Mouse (Mus musculus) forebrain, embryonic 15.5 days (tissue): ENCODE measurements around the gene Slc26a9. TPM values are rescaled to one million over a fixed set of nuclear protein-coding genes. Genes with fewer than 3 reads are reported as not detected.
A peak's percentile ranks its signal among the peaks of the same experiment; 100 is the strongest.
"Not testable (repeated sequence)": the region's sequence is repeated elsewhere in the genome, so short reads cannot be mapped to it uniquely, and the experiment has no call there.

ENCODE experiments used
- ATAC-seq: fragments of 200-750 bp; cut with Nextera tagmentation; replicated peaks from 2 replicates; pipeline ENCODE4 v1.8.0; 2017; ENCODE audit warnings: mild to moderate bottlenecking, moderate TSS enrichment, moderate library complexity
- H3K27ac ChIP-seq: fragments of 300-500 bp; sonication (generic); replicated peaks from 2 replicates; pipeline ENCODE4 v1.5.1; 2015; ENCODE audit warnings: mild to moderate bottlenecking, inconsistent platforms
- H3K27me3 ChIP-seq: fragments of 300-500 bp; sonication (generic); 2 replicates; pipeline ENCODE4 v1.6.1; 2015; ENCODE audit warnings: inconsistent platforms
- H3K36me3 ChIP-seq: fragments of 300-500 bp; sonication (generic); 2 replicates; pipeline ENCODE4 v1.6.1; 2015; ENCODE audit warnings: mild to moderate bottlenecking, inconsistent platforms
- H3K4me1 ChIP-seq: fragments of 300-500 bp; sonication (generic); 2 replicates; pipeline ENCODE4 v1.6.1; 2015; ENCODE audit warnings: inconsistent platforms
- H3K4me2 ChIP-seq: fragments of 300-500 bp; sonication (generic); replicated peaks from 2 replicates; pipeline ENCODE4 v1.6.1; 2015; ENCODE audit warnings: mild to moderate bottlenecking, inconsistent platforms
- H3K4me3 ChIP-seq: fragments of 300-500 bp; sonication (generic); 2 replicates; pipeline ENCODE4 v1.5.1; 2015; ENCODE audit warnings: mild to moderate bottlenecking, inconsistent platforms
- H3K9ac ChIP-seq: fragments of 300-500 bp; sonication (generic); replicated peaks from 2 replicates; pipeline ENCODE4 v1.6.1; 2015; ENCODE audit warnings: mild to moderate bottlenecking, inconsistent platforms
- H3K9me3 ChIP-seq: fragments of 300-500 bp; sonication (generic); 2 replicates; pipeline ENCODE4 v1.6.1; 2016; ENCODE audit warnings: inconsistent platforms
- WGBS: fragments of 180-500 bp; shearing (Covaris S2); methylation state at CpG from one replicate; pipeline ENCODE4 v1.1.7; 2015; ENCODE audit warnings: mixed read lengths; 5-methylcytosine and 5-hydroxymethylcytosine counted together
- polyA plus RNA-seq: library from polyadenylated mRNA; unstranded; fragments of >200 nt; fragmentation: Nextera tagmentation; extraction: Ambion mirVana; gene quantifications from 2 replicates; pipeline ENCODE4 v1.2.1, GENCODE M21; 2015

The Slc26a9 gene
- polyA plus RNA-seq, 1 experiment from 2014 or later, result 0.09 TPM

GRCm38 (mm10) chr1:131816886-131817285, 73.1 kb downstream of the Slc26a9 start:
- H3K9ac ChIP-seq, result no peak overlapping the region
- no peak overlapping the region for H3K27ac ChIP-seq
- H3K27me3 ChIP-seq, result no peaks in the 10 kb centered on the region
- WGBS, result 74% methylated on average over 6 of the region's 6 CpGs
- H3K9me3 ChIP-seq, result no peaks in the 10 kb centered on the region
- no peaks in the 10 kb centered on the region for H3K36me3 ChIP-seq
- peaks cover 12% of the 10 kb centered on the region for H3K4me1 ChIP-seq
- H3K4me3 ChIP-seq, result no peak overlapping the region
- no peak overlapping the region for H3K4me2 ChIP-seq
- no peak for ATAC-seq

DNA sequence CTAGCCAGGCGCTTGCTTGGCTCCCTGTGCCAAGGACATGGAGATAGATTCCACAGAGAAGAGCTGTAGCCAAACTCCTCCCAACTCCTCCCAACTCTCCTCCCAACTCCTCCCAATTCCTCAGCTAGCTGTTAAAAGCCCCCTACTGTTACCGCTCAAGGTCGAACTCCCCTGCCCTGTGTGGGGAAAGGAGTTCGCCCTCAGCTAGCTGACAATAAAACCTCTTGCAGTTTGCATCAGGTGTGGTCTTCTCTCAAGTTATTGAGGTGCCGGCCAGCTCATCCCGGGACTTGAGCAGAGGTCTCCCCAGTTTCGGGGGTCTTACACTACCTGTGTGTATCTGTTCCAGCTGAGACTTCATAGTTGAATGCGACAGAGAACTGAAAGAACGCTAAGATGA, 76.5 kb downstream of the Slc26a9 start:
- H3K36me3 ChIP-seq, H3K4me3 ChIP-seq, H3K27me3 ChIP-seq, H3K4me2 ChIP-seq, H3K9ac ChIP-seq, H3K9me3 ChIP-seq: not testable (repeated sequence)
- peaks cover 12% of the 10 kb centered on the region for H3K4me1 ChIP-seq
- 59% methylated on average over 9 of the region's 9 CpGs for WGBS
- peak; percentile 20; the same call in 1 of the 2 replicates for ATAC-seq
- peak overlapping the region; percentile 70 for H3K27ac ChIP-seq

GRCm38 (mm10) chr1:131820887-131821328, 77.1 kb downstream of the Slc26a9 start:
- H3K9me3 ChIP-seq, result no peaks in the 10 kb centered on the region
- no peak overlapping the region for H3K4me3 ChIP-seq
- peak overlapping the region; percentile 70 for H3K27ac ChIP-seq
- no peak overlapping the region for H3K4me2 ChIP-seq
- no peaks in the 10 kb centered on the region for H3K36me3 ChIP-seq
- H3K4me1 ChIP-seq, result peaks cover 12% of the 10 kb centered on the region
- no peak overlapping the region for H3K9ac ChIP-seq
- 51% methylated on average over 10 of the region's 10 CpGs for WGBS
- H3K27me3 ChIP-seq, result no peaks in the 10 kb centered on the region
- ATAC-seq, result peak; percentile 46; the same call in 1 of the 2 replicates

Other genes with a start within 250 kb of the Slc26a9 start
- gene Srgap2, start 216.7 kb upstream of the Slc26a9 start, polyA plus RNA-seq, result 23.3 and 24.2 TPM in 2 replicates
- 2.0 and 2.4 TPM in 2 replicates for gene Fam72a, start 216.1 kb upstream of the Slc26a9 start, polyA plus RNA-seq
- gene Avpr1b, start 144.8 kb upstream of the Slc26a9 start, polyA plus RNA-seq, result not detected in 2 replicates
- 0.10 TPM in 1 of 2 replicates, not detected in the other for gene Ctse, start 105.7 kb upstream of the Slc26a9 start, polyA plus RNA-seq
- 0.37 and 1.3 TPM in 2 replicates for gene Rab7b, start 55.3 kb upstream of the Slc26a9 start, polyA plus RNA-seq
- gene Pm20d1, start 53.4 kb downstream of the Slc26a9 start, polyA plus RNA-seq, result 0.19 and 0.69 TPM in 2 replicates
- gene Slc41a1, start 83.5 kb downstream of the Slc26a9 start, polyA plus RNA-seq, result 14.2 and 16.0 TPM in 2 replicates
- gene Rab29, start 123.2 kb downstream of the Slc26a9 start, polyA plus RNA-seq, result 8.0 and 8.6 TPM in 2 replicates
- 62.9 and 63.2 TPM in 2 replicates for gene Nucks1, start 166.5 kb downstream of the Slc26a9 start, polyA plus RNA-seq
- 1.8 and 2.4 TPM in 2 replicates for gene Slc45a3, start 218.9 kb downstream of the Slc26a9 start, polyA plus RNA-seq